Comparison of ENCODE assay signal across 8 mouse cellular contexts in genomic region chr12:71830607-71831257, GRCm38 (mm10). TPM values are rescaled to one million over a fixed set of nuclear protein-coding genes. Genes with fewer than 3 reads are reported as not detected.
DNase-seq lines count a peak whose midpoint lies in the region; ATAC-seq and TF ChIP-seq lines count a peak whose summit lies in the region.

TSS of gene Daam1 (plus strand) at chr12:71831078.

- TF ChIP-seq CTCF in bone marrow macrophage, adult 2 months (IDR thresholded peaks at IDR 0.05; ENCODE audit: low read depth, low read length): no peak
- TF ChIP-seq CTCF in embryonic fibroblast, embryonic 13.5 days (IDR thresholded peaks at IDR 0.05; ENCODE audit: borderline replicate concordance, insufficient read depth, low read length): no peak

- peak within 1 kb of the TSS; percentile 68 for H3K9ac ChIP-seq in kidney, embryonic 14.5 days (ENCODE audit: low read depth, low read length)
- H3K9ac ChIP-seq in limb, embryonic 15.5 days: peak within 1 kb of the TSS; percentile 79

- DNase-seq in A20 (ENCODE audit: low read depth, low spot score): peak; percentile 96
- DNase-seq in heart, adult 9 months (ENCODE audit: low spot score in 2 of 2): peak; percentile 97 to 99
- DNase-seq in monocyte, adult 2 months (ENCODE audit: low read depth in 1 of 2, low spot score in 2 of 2): peak; percentile 80 to 84
- DNase-seq in spleen, postnatal 36 days (ENCODE audit: low spot score in 2 of 2): peak; percentile 90 to 94

- peak; percentile 100 for ATAC-seq in kidney, embryonic 14.5 days (ENCODE audit: low FRiP score, low TSS enrichment)
- peak; percentile 100 for ATAC-seq in limb, embryonic 15.5 days (ENCODE audit: insufficient number of reproducible peaks, low FRiP score, low TSS enrichment, low read depth)

- WGBS in kidney, embryonic 14.5 days: 0% methylated on average over 35 of the region's 35 CpGs
- under 1% methylated on average over 35 of the region's 35 CpGs for WGBS in limb, embryonic 15.5 days

- H3K4me1 ChIP-seq in bone marrow macrophage, adult 2 months (ENCODE audit: control insufficient read depth, insufficient read depth, low read length): peaks cover 6% of the 10 kb centered on the region; the same call in 1 of the 2 replicates
- H3K4me1 ChIP-seq in embryonic fibroblast, embryonic 13.5 days (ENCODE audit: control insufficient read depth, insufficient read depth, low read length): no peaks in the 10 kb centered on the region
- H3K4me1 ChIP-seq in kidney, embryonic 14.5 days (ENCODE audit: control insufficient read depth, insufficient read depth, low read length): peaks cover 11% of the 10 kb centered on the region
- peaks cover 18% of the 10 kb centered on the region for H3K4me1 ChIP-seq in limb, embryonic 15.5 days

- peak within 1 kb of the TSS; percentile 95 for H3K4me2 ChIP-seq in kidney, embryonic 14.5 days (replicated peaks; ENCODE audit: low read depth, low read length)
- peak within 1 kb of the TSS; percentile 93 for H3K4me2 ChIP-seq in limb, embryonic 15.5 days

- no peaks in the 10 kb centered on the region for H3K9me3 ChIP-seq in kidney, embryonic 14.5 days (ENCODE audit: control insufficient read depth, low read length)
- H3K9me3 ChIP-seq in limb, embryonic 15.5 days: no peaks in the 10 kb centered on the region

- H3K4me3 ChIP-seq in bone marrow macrophage, adult 2 months (ENCODE audit: insufficient read depth, low read length): peak within 1 kb of the TSS; percentile 97
- H3K4me3 ChIP-seq in embryonic fibroblast, embryonic 13.5 days (ENCODE audit: insufficient read depth, low read length): peak within 1 kb of the TSS; percentile 76
- peak within 1 kb of the TSS; percentile 81 for H3K4me3 ChIP-seq in kidney, embryonic 14.5 days (ENCODE audit: low read length)
- H3K4me3 ChIP-seq in limb, embryonic 15.5 days: peak within 1 kb of the TSS; percentile 95

- no peaks in the 10 kb centered on the region for H3K27me3 ChIP-seq in kidney, embryonic 14.5 days (ENCODE audit: control insufficient read depth, insufficient read depth, low read length)
- H3K27me3 ChIP-seq in limb, embryonic 15.5 days: no peaks in the 10 kb centered on the region

- H3K27ac ChIP-seq in bone marrow macrophage, adult 2 months (ENCODE audit: insufficient read depth, low read depth, low read length): peak within 1 kb of the TSS; percentile 32; the same call in 1 of the 2 replicates
- H3K27ac ChIP-seq in embryonic fibroblast, embryonic 13.5 days (ENCODE audit: insufficient read depth, low read length): peak within 1 kb of the TSS; percentile 28
- peak within 1 kb of the TSS; percentile 89 for H3K27ac ChIP-seq in kidney, embryonic 14.5 days (ENCODE audit: low read depth, low read length)
- peak within 1 kb of the TSS; percentile 94 for H3K27ac ChIP-seq in limb, embryonic 15.5 days

- TF ChIP-seq POLR2A in bone marrow macrophage, adult 2 months (IDR thresholded peaks at IDR 0.05; ENCODE audit: borderline replicate concordance, low read depth, low read length): peak; percentile 40; the same call in 1 of the 2 replicates
- peak; percentile 96 for TF ChIP-seq POLR2A in embryonic fibroblast, embryonic 13.5 days (IDR thresholded peaks at IDR 0.05; ENCODE audit: low read depth, low read length)

- H3K36me3 ChIP-seq in kidney, embryonic 14.5 days (ENCODE audit: control insufficient read depth, insufficient read depth, low read length): no peaks in the 10 kb centered on the region
- no peaks in the 10 kb centered on the region for H3K36me3 ChIP-seq in limb, embryonic 15.5 days

RNA-seq across cellular contexts. Expression of gene Daam1, which starts in this region (rescaled TPM):
- 14.3 and 15.1 TPM in 2 replicates for polyA plus RNA-seq in bone marrow macrophage, adult 2 months (2012; ENCODE audit: insufficient read depth, insufficient read length, missing spikeins)
- polyA plus RNA-seq in embryonic fibroblast, embryonic 13.5 days (2011; ENCODE audit: insufficient read length, low read depth, missing spikeins): 23.8 and 25.1 TPM in 2 replicates
- 7.4 and 13.0 TPM in 2 replicates for polyA plus RNA-seq in kidney, embryonic 14.5 days (2014; fragmentation: Nextera tagmentation; extraction: Ambion mirVana)
- polyA plus RNA-seq in limb, embryonic 15.5 days (2015; fragmentation: Nextera tagmentation; extraction: Ambion mirVana): 8.3 and 10.5 TPM in 2 replicates

Comparison
In these comparisons a context has a peak if more than half of its experiments do, and no peak if none do; other contexts are left out.
1. Peak in every context shown above with its lines: DNase-seq, ATAC-seq, H3K4me3 ChIP-seq and H3K27ac ChIP-seq.
2. H3K27ac ChIP-seq: peak in every context shown above with its lines; median percentile 94 in limb, embryonic 15.5 days; 89 in kidney, embryonic 14.5 days; 32 in bone marrow macrophage, adult 2 months; 28 in embryonic fibroblast, embryonic 13.5 days.